Mouse (Mus musculus): ENCODE results near the gene Sfxn5. TPM values are rescaled to one million over a fixed set of nuclear protein-coding genes. Genes with fewer than 3 reads are reported as not detected.

Gene Sfxn5
- total and polyA plus RNA-seq, 3 experiments = 1.8 to 3.0 TPM; not detected in 1

- Histone ChIP-seq H3K4me1 (ENCODE audit: control insufficient read depth in 1 of 2, insufficient read depth in 2 of 2, low read length in 2 of 2) (peaks cover 0 to 15% of the 10 kb centered on the region in 2 experiments), H3K9me3 (replicated peaks; ENCODE audit: insufficient read depth, low read length) (no peaks in the 10 kb centered on the region), H3K4me3 (ENCODE audit: control insufficient read depth in 1 of 2, insufficient read depth in 1 of 2, low read depth in 2 of 2, low read length in 2 of 2) (no peak overlapping the region), H3K79me2 (ENCODE audit: control insufficient read depth, insufficient read depth, low read length, poor library complexity) (no peaks in the 10 kb centered on the region), H3K27ac (ENCODE audit: control insufficient read depth, low read depth, low read length) (no peak overlapping the region), H3K36me3 (ENCODE audit: control insufficient read depth in 1 of 2, insufficient read depth in 2 of 2, low read length in 2 of 2) (peaks cover 0 to 13% of the 10 kb centered on the region in 2 experiments; a peak in 2 of 4 replicates), H3K27me3 (ENCODE audit: control insufficient read depth in 1 of 2, insufficient read depth in 2 of 2, low read length in 2 of 2) (no peaks in the 10 kb centered on the region), H3K9ac (ENCODE audit: control insufficient read depth, low read depth, low read length, poor library complexity, severe bottlenecking) (no peak overlapping the region)
- no peak for TF ChIP-seq TAL1 (IDR thresholded peaks at IDR 0.05; ENCODE audit: low read length)
- peak; percentile 48 for DNase-seq (ENCODE audit: low read depth, low spot score)
Observed at GRCm38 (mm10) chr6:85293255-85294003, 39.8 kb downstream of the Sfxn5 start.

GRCm38 (mm10) chr6:85290869-85291824 lies 42.1 kb downstream of the Sfxn5 start:
- peaks cover 2 to 20% of the 10 kb centered on the region in 2 experiments for H3K4me1 ChIP-seq (ENCODE audit: control insufficient read depth in 1 of 2, insufficient read depth in 2 of 2, low read length in 2 of 2)
- H3K79me2 ChIP-seq (ENCODE audit: control insufficient read depth, insufficient read depth, low read length, poor library complexity) = no peaks in the 10 kb centered on the region
- H3K4me3 ChIP-seq (ENCODE audit: control insufficient read depth in 1 of 2, insufficient read depth in 1 of 2, low read depth in 2 of 2, low read length in 2 of 2) = no peak overlapping the region
- H3K27ac ChIP-seq (ENCODE audit: control insufficient read depth, low read depth, low read length) = no peak overlapping the region
- H3K36me3 ChIP-seq (ENCODE audit: control insufficient read depth in 1 of 2, insufficient read depth in 2 of 2, low read length in 2 of 2) = peaks cover 0 to 14% of the 10 kb centered on the region in 2 experiments; a peak in 2 of 4 replicates
- DNase-seq (ENCODE audit: low read depth, low spot score) = peak; percentile 39
- H3K9ac ChIP-seq (ENCODE audit: control insufficient read depth, low read depth, low read length, poor library complexity, severe bottlenecking) = no peak overlapping the region
- TF ChIP-seq CHD1 (IDR thresholded peaks at IDR 0.05; ENCODE audit: low read depth, low read length) = no peak
- no peak for TF ChIP-seq MYC (IDR thresholded peaks at IDR 0.05; ENCODE audit: low read depth, low read length)
- no peak for TF ChIP-seq KAT2A (conservative IDR thresholded peaks at IDR 0.05; ENCODE audit: low read depth, low read length)
- no peak for TF ChIP-seq POLR2AphosphoS5 (IDR thresholded peaks at IDR 0.05; ENCODE audit: borderline replicate concordance, low read depth, low read length)
- peak; percentile 58 to 78 (median 67) for TF ChIP-seq CTCF (IDR thresholded peaks at IDR 0.05 in 2 of 3, conservative IDR thresholded peaks at IDR 0.05 in 1 of 3; ENCODE audit: control insufficient read depth in 1 of 3, insufficient read depth in 1 of 3, low read depth in 2 of 3, low read length in 3 of 3, poor library complexity in 1 of 3, severe bottlenecking in 1 of 3)
- TF ChIP-seq GATA1 (IDR thresholded peaks at IDR 0.05; ENCODE audit: low read depth, low read length) = no peak
- no peak for TF ChIP-seq MYB (IDR thresholded peaks at IDR 0.05; ENCODE audit: low read depth, low read length)
- TF ChIP-seq RAD21 (IDR thresholded peaks at IDR 0.05; ENCODE audit: low read depth, low read length) = peak; percentile 64
- 0 out of 2 replicates have a peak, but pooled peaks have one; percentile 47 for TF ChIP-seq ZC3H11A (IDR thresholded peaks at IDR 0.05; ENCODE audit: low read depth, low read length)
- TF ChIP-seq TCF12 (IDR thresholded peaks at IDR 0.05; ENCODE audit: low read depth, low read length) = no peak
- peak; percentile 50 for TF ChIP-seq SMC3 (IDR thresholded peaks at IDR 0.05; ENCODE audit: low read depth, low read length)
- H3K9me3 ChIP-seq (replicated peaks; ENCODE audit: insufficient read depth, low read length) = no peaks in the 10 kb centered on the region
- no peaks in the 10 kb centered on the region for H3K27me3 ChIP-seq (ENCODE audit: control insufficient read depth in 1 of 2, insufficient read depth in 2 of 2, low read length in 2 of 2)
